Mouse (Mus musculus) cerebellum, adult 2 months (tissue): ENCODE results near the gene C2cd2l. TPM values are rescaled to one million over a fixed set of nuclear protein-coding genes. Genes with fewer than 3 reads are reported as not detected.
"Not testable (repeated sequence)": the region's sequence is repeated elsewhere in the genome, so short reads cannot be mapped to it uniquely, and the experiment has no call there.

Experiments used
- DNase-seq, 2 experiments: peaks; one replicate each; pipeline ENCODE4 v3.0.0; 2021
- H3K27ac ChIP-seq: fragments of 200-500 bp; 2 replicates; pipeline ENCODE4 v1.5.1; 2012; ENCODE audit warnings: low read length, control low read depth, inconsistent platforms; ENCODE audit not compliant: insufficient read depth
- H3K27me3 ChIP-seq: fragments of 200-500 bp; 2 replicates; pipeline ENCODE4 v1.6.1; 2012; ENCODE audit warnings: inconsistent platforms, mild to moderate bottlenecking, low read length, moderate library complexity; ENCODE audit not compliant: control insufficient read depth, insufficient read depth
- H3K4me1 ChIP-seq: fragments of 200-500 bp; 2 replicates; pipeline ENCODE4 v1.6.1; 2011; ENCODE audit warnings: low read length; ENCODE audit not compliant: control insufficient read depth, insufficient read depth
- H3K4me3 ChIP-seq: fragments of 200-500 bp; replicated peaks from 2 replicates; pipeline ENCODE3; 2011; ENCODE audit warnings: mild to moderate bottlenecking, low read depth, low read length, control low read depth; ENCODE audit not compliant: insufficient read depth
- CTCF ChIP-seq: fragments of 200-500 bp; IDR thresholded peaks from 2 replicates; pipeline ENCODE4 v1.5.1; 2011; ENCODE audit warnings: low read depth, mild to moderate bottlenecking, control low read depth, low read length, moderate library complexity, borderline replicate concordance; ENCODE audit not compliant: insufficient read depth
- POLR2A ChIP-seq: fragments of 200-500 bp; IDR thresholded peaks from 2 replicates; pipeline ENCODE4 v1.6.1; 2011; ENCODE audit warnings: low read length, control low read depth, borderline replicate concordance; ENCODE audit not compliant: insufficient read depth
- WGBS: fragments of 180-500 bp; shearing (Covaris S2); methylation state at CpG from one replicate; pipeline ENCODE4 v1.1.7; 2018; 5-methylcytosine and 5-hydroxymethylcytosine counted together
- polyA plus RNA-seq: library from polyadenylated mRNA; depleted of rRNA; stranded (reverse); fragments of >200 nt; gene quantifications from 2 replicates; pipeline ENCODE4 v1.2.3, GENCODE M21; 2012

Gene C2cd2l
- polyA plus RNA-seq, 1 experiment, result 113 TPM

DNA sequence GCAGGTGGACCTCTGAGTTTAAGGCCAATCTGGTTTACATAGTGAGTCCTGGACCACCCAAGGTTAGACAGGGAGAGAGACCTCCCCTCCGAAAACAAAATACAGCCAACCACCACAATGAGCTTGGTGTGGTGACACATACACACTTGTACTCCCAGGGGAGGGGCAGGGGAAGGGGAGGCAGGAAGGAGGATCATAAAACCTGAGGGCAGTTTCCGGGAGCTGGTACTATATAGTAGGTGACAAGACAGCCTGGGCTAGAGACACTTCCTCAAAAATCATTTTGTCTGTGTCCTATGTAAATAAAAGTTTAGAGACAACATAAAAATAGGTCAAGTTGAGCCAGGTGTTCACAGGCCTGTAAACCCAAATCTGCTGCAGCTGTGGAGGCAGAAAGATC is 12.8 kb downstream of the C2cd2l start:
- no peak for DNase-seq
- no peak overlapping the region for H3K4me3 ChIP-seq
- 88% methylated on average over 2 of the region's 2 CpGs for WGBS
- H3K27ac ChIP-seq, result no peak overlapping the region
- no peak for TF ChIP-seq CTCF
- no peak for TF ChIP-seq POLR2A
- H3K27me3 ChIP-seq, result no peaks in the 10 kb centered on the region
- H3K4me1 ChIP-seq, result no peaks in the 10 kb centered on the region; the same call in 1 of the 2 replicates

DNA sequence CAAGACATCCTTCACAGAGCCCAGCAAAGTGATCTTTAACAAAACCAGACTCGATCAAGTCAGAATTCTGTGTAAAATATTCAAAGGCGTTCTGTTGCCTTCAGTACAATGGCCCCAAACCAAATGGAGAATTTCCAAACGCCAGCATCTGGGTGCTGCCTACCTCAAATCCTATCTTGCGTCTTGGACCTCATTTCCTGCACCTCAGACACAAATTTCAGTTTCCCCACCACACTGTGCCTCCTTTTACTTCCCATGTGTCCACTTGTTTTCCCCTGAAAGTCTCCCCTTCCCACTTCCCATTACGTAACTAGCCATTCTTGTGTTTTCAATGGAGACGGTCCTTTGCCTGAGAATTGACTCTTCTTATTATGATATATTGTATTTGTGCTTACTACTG is 13.6 kb downstream of the C2cd2l start:
- no peak for TF ChIP-seq CTCF
- no peak for TF ChIP-seq POLR2A
- 84% methylated on average over 6 of the region's 6 CpGs for WGBS
- no peak overlapping the region for H3K4me3 ChIP-seq
- no peaks in the 10 kb centered on the region for H3K27me3 ChIP-seq
- H3K27ac ChIP-seq, result no peak overlapping the region
- DNase-seq, result no peak
- no peaks in the 10 kb centered on the region; the same call in 1 of the 2 replicates for H3K4me1 ChIP-seq

DNA sequence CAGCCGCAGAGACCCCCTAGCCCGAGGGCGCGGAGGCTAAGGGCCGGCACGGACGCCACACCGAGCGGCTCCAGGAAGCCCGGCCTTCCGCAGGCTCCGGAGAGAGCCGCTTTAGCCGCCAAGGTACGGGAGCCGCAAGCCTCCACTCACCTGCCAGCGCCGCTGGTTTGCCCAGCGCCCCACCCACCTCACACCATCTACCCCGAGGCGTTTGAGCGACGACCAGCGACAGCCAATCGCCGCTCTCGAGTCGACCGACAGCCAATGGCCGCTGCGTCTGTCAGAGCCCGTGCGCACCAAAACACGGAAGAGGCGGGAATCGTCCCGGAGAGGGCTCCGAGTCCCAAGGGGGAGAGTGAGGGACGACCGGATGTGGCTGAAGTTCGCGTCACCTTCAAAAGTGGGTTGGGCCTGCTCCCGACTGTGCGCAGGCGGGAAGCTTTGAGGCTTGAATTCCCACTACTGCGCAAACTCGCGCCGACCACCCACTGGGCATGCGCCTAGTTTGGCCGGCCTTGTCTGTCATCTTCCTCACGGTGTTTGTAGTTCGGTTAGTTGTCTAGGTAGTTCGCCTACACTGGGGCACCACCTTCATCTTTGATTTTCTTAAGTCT is 14.5 kb downstream of the C2cd2l start, which contains the start of gene Hinfp:
Hinfp (minus strand) TSS at position 206 of the 614 bp plus-strand sequence.
- peak; percentile 98 to 100 for DNase-seq
- no peaks in the 10 kb centered on the region for H3K27me3 ChIP-seq
- peak within 1 kb of the TSS; percentile 21; the same call in 1 of the 2 replicates for H3K27ac ChIP-seq
- no peaks in the 10 kb centered on the region; the same call in 1 of the 2 replicates for H3K4me1 ChIP-seq
- peak within 1 kb of the TSS; percentile 91 for H3K4me3 ChIP-seq
- TF ChIP-seq CTCF (no peak), POLR2A (peak; percentile 80)
- WGBS, result under 1% methylated on average over 54 of the region's 54 CpGs

DNA sequence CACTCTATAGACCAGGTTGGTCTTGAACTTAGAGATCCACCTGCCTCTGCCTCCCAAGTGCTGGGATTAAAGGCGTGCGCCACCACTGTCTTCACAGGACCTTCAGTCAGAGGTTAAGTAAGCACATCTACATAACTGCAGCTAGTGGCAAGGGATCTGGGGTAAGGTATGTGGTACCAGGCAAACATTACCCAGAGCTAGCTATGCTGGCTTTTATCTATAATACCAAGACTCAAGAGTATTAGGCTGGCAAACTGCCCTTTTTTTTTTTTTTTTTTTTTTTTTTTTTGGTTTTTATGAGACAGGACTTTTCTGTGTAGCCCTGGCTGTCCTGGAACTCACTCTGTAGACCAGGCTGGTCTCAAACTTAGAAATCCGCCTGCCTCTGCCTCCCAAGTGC is 20.1 kb downstream of the C2cd2l start:
- DNase-seq, H3K27ac ChIP-seq, H3K4me1 ChIP-seq, H3K4me3 ChIP-seq, H3K27me3 ChIP-seq: not testable (repeated sequence)
- 88% methylated on average over 3 of the region's 3 CpGs for WGBS

DNA sequence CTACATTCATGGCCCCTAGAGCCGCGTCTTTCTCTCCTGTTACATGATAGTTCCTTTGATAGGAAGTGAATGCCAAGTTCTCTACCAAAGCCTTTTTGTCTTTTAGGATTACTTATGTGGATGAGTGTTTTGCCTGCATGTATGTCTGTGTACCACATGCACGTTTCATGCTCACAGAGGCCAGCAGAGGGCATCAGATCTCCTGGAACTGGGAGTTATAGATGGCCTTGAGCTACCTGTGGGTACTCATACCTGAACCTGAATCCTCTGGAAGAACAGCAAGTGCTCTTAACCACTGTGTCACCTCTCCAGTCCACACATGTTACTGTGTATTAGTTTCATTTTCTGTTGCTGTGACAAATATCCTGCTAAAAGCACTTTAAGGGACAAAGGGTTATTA is 27.6 kb downstream of the C2cd2l start:
- TF ChIP-seq POLR2A (no peak), CTCF (peak; percentile 58; the same call in 1 of the 2 replicates)
- no peak overlapping the region for H3K4me3 ChIP-seq
- DNase-seq, result peak; percentile 48 to 49
- no peak overlapping the region for H3K27ac ChIP-seq
- H3K4me1 ChIP-seq, result peaks cover 5% of the 10 kb centered on the region
- H3K27me3 ChIP-seq, result no peaks in the 10 kb centered on the region
- 67% methylated on average over 3 of the region's 3 CpGs for WGBS

DNA sequence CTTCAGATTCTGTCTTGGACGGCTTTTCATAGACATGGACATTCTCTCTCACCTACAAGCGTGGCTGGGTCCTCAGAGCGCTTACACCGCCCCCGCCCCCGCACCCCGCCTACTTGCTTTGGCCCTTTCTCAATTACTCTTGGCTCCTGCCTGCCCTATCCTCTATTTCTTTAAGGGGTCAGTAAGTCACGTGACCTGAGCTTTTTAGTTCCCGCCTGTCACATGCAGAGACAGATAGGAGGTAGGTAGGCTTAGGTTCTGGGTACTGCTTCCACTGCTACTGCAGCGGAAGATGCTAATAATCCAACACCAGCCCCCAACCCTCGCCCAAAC is 31.2 kb downstream of the C2cd2l start:
- Histone ChIP-seq H3K4me3 (peak overlapping the region; percentile 93), H3K4me1 (peaks cover 9% of the 10 kb centered on the region), H3K27me3 (no peaks in the 10 kb centered on the region), H3K27ac (peak overlapping the region; percentile 66)
- WGBS, result 7% methylated on average over 11 of the region's 11 CpGs
- TF ChIP-seq CTCF (no peak), POLR2A (peak; percentile 24; the same call in 1 of the 2 replicates)
- DNase-seq, result peak in 1 of 2 experiments; percentile 55

DNA sequence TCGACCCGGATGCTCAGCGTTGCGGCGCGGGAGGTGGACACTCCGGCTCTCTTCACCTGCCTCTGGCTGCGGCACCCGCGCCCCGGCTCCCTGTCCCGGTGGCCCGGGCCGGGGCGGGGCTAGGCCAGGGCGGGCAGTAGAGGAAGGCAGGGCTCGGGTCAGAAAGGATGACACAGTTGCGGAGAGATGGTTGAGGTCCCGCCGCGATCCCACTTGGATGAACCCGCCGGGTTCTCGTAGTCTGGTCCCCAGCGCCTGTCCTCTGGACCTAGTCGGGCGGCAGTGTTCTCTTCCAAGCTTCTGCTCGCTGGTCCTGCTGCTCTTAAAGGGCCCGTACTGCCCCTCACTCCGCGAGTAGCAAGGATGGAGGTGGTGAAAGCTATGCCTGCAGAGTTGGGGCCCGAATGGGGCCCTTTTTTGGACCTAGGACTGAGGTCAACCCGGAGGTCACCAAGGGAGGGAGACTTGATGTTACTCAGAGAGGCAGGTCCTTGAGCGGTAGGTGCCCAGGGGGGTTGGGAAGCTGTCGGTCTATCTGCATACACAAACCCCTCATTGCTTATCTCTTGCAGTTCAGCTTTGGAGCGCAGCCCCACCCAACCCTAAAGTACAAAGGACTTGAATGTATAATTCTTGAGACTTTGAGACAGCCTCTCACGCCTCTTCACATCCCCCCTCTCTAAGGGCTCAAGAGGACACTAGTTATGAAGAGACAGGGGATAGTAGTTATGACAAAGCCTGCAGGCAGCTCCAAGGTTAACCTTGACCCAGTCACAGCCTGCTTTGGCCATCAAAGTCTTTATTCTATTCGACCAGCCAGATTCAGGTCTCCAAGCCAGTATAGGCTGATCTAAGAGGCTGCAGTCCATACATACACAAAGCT is 31.8 kb downstream of the C2cd2l start, which contains the start of gene Abcg4:
Abcg4 (minus strand) TSS at position 540 of the 883 bp plus-strand sequence.
- Histone ChIP-seq H3K27me3 (no peaks in the 10 kb centered on the region), H3K4me1 (peaks cover 12% of the 10 kb centered on the region), H3K4me3 (peak within 1 kb of the TSS; percentile 93), H3K27ac (peak within 1 kb of the TSS; percentile 66)
- WGBS, result under 1% methylated on average over 38 of the region's 38 CpGs
- peak; percentile 72 to 82 for DNase-seq
- TF ChIP-seq POLR2A (peak; percentile 39; the same call in 1 of the 2 replicates), CTCF (no peak)
